Mouse (Mus musculus) limb, embryonic 10.5 days (tissue): Measurements from ENCODE around the gene Rab27a. TPM values are rescaled to one million over a fixed set of nuclear protein-coding genes. Genes with fewer than 3 reads are reported as not detected.

Experiments
- DNase-seq: peaks from one replicate; pipeline ENCODE4 v3.0.0-alpha.2; 2017; ENCODE audit warnings: low spot score
- H3K27ac ChIP-seq: fragments of 300-500 bp; sonication (generic); 2 replicates; pipeline ENCODE4 v1.5.1; 2016; ENCODE audit warnings: mild to moderate bottlenecking
- H3K27me3 ChIP-seq: fragments of 300-500 bp; sonication (generic); 2 replicates; pipeline ENCODE4 v1.6.1; 2016; ENCODE audit warnings: low read depth, mild to moderate bottlenecking; ENCODE audit not compliant: poor library complexity, severe bottlenecking
- H3K36me3 ChIP-seq: fragments of 300-500 bp; sonication (generic); 2 replicates; pipeline ENCODE4 v1.6.1; 2016; ENCODE audit warnings: mild to moderate bottlenecking, moderate library complexity
- H3K4me1 ChIP-seq: fragments of 300-500 bp; sonication (generic); 2 replicates; pipeline ENCODE4 v1.6.1; 2016
- H3K4me3 ChIP-seq: fragments of 300-500 bp; sonication (generic); 2 replicates; pipeline ENCODE4 v1.5.1; 2016; ENCODE audit warnings: mild to moderate bottlenecking, moderate library complexity
- H3K9me3 ChIP-seq: fragments of 300-500 bp; sonication (generic); replicated peaks from 2 replicates; pipeline ENCODE4 v1.6.1; 2016; ENCODE audit warnings: mild to moderate bottlenecking
- WGBS: fragments of 180-500 bp; shearing (Covaris S2); methylation state at CpG from one replicate; pipeline ENCODE4 v1.1.7; 2016; 5-methylcytosine and 5-hydroxymethylcytosine counted together
- polyA plus RNA-seq: library from polyadenylated mRNA; unstranded; fragments of >200 nt; fragmentation: Nextera tagmentation; extraction: Ambion mirVana; gene quantifications from 2 replicates; pipeline ENCODE4 v1.2.1, GENCODE M21; 2016

Rab27a gene
- polyA plus RNA-seq, 1 experiment from 2014 or later, result 5.0 TPM

- peaks cover 65% of the 10 kb centered on the region for H3K36me3 ChIP-seq
- H3K4me3 ChIP-seq, result no peak overlapping the region
- no peak overlapping the region for H3K27ac ChIP-seq
- peaks cover 2% of the 10 kb centered on the region; the same call in 1 of the 2 replicates for H3K4me1 ChIP-seq
- no peak for DNase-seq
- H3K27me3 ChIP-seq, result no peaks in the 10 kb centered on the region
- WGBS, result 91% methylated on average over 5 of the region's 5 CpGs
- H3K9me3 ChIP-seq, result no peaks in the 10 kb centered on the region
Measured at GRCm38 (mm10) chr9:73020566-73021097, 24.0 kb upstream of the Rab27a start.

- no peaks in the 10 kb centered on the region for H3K9me3 ChIP-seq
- DNase-seq, result peak; percentile 63
- H3K27ac ChIP-seq, result peak overlapping the region; percentile 76
- H3K4me1 ChIP-seq, result peaks cover 12% of the 10 kb centered on the region
- H3K4me3 ChIP-seq, result peak overlapping the region; percentile 34; the same call in 1 of the 2 replicates
- H3K36me3 ChIP-seq, result peaks cover 32% of the 10 kb centered on the region
- no peaks in the 10 kb centered on the region for H3K27me3 ChIP-seq
- WGBS, result 18% methylated on average over 16 of the region's 17 CpGs
Measured at GRCm38 (mm10) chr9:73025818-73026636, 18.6 kb upstream of the Rab27a start.

GRCm38 (mm10) chr9:73030443-73030842, 14.2 kb upstream of the Rab27a start:
- H3K9me3 ChIP-seq, result no peaks in the 10 kb centered on the region
- H3K4me1 ChIP-seq, result peaks cover 12% of the 10 kb centered on the region
- no peaks in the 10 kb centered on the region for H3K27me3 ChIP-seq
- H3K27ac ChIP-seq, result no peak overlapping the region
- no peak overlapping the region for H3K4me3 ChIP-seq
- DNase-seq, result no peak
- peaks cover 52% of the 10 kb centered on the region for H3K36me3 ChIP-seq
- 86% methylated on average over 1 of the region's 1 CpGs for WGBS

GRCm38 (mm10) chr9:73031421-73031820, 13.2 kb upstream of the Rab27a start:
- H3K36me3 ChIP-seq, result peaks cover 55% of the 10 kb centered on the region

GRCm38 (mm10) chr9:73033406-73033805, 11.2 kb upstream of the Rab27a start:
- 90% methylated on average over 1 of the region's 1 CpGs for WGBS
- Histone ChIP-seq H3K27me3 (no peaks in the 10 kb centered on the region), H3K4me3 (no peak overlapping the region), H3K27ac (no peak overlapping the region), H3K9me3 (no peaks in the 10 kb centered on the region), H3K4me1 (peaks cover under 1% of the 10 kb centered on the region; the same call in 1 of the 2 replicates), H3K36me3 (peaks cover 55% of the 10 kb centered on the region)
- no peak for DNase-seq

More at GRCm38 (mm10) chr9:73031421-73031820, 13.2 kb upstream of the Rab27a start:
- Histone ChIP-seq H3K4me1 (peaks cover 2% of the 10 kb centered on the region), H3K27ac (no peak overlapping the region), H3K9me3 (no peaks in the 10 kb centered on the region), H3K4me3 (no peak overlapping the region), H3K27me3 (no peaks in the 10 kb centered on the region)
- WGBS, result 78% methylated on average over 4 of the region's 4 CpGs
- no peak for DNase-seq

- Histone ChIP-seq H3K27ac (peak overlapping the region; percentile 84), H3K27me3 (no peaks in the 10 kb centered on the region), H3K4me3 (peak overlapping the region; percentile 84), H3K36me3 (peaks cover 7% of the 10 kb centered on the region; the same call in 1 of the 2 replicates), H3K9me3 (no peaks in the 10 kb centered on the region), H3K4me1 (peaks cover 20% of the 10 kb centered on the region)
- peak; percentile 96 for DNase-seq
- WGBS, result under 1% methylated on average over 49 of the region's 49 CpGs
Measured at GRCm38 (mm10) chr9:73039222-73039945, 5.3 kb upstream of the Rab27a start.

- Histone ChIP-seq H3K4me3 (peak within 1 kb of the TSS; percentile 84), H3K4me1 (peaks cover 27% of the 10 kb centered on the region), H3K27me3 (peaks cover 2% of the 10 kb centered on the region; the same call in 1 of the 2 replicates), H3K36me3 (0 out of 2 replicates have a peak, but pooled peaks cover 4% of the 10 kb centered on the region), H3K27ac (peak within 1 kb of the TSS; percentile 84), H3K9me3 (no peaks in the 10 kb centered on the region)
- WGBS, result 33% methylated on average over 6 of the region's 6 CpGs
- DNase-seq, result no peak
Measured at GRCm38 (mm10) chr9:73040080-73040479, 4.6 kb upstream of the Rab27a start, which contains the start of gene Pigb. Gene Pigb, minus strand, starts transcription at chr9:73040378.

- Histone ChIP-seq H3K27me3 (peaks cover 20% of the 10 kb centered on the region; the same call in 1 of the 2 replicates), H3K4me1 (peaks cover 30% of the 10 kb centered on the region), H3K36me3 (no peaks in the 10 kb centered on the region), H3K4me3 (peak overlapping the region; percentile 53), H3K27ac (no peak overlapping the region), H3K9me3 (no peaks in the 10 kb centered on the region)
- DNase-seq, result no peak
- WGBS, result 9% methylated on average over 7 of the region's 7 CpGs
Measured at GRCm38 (mm10) chr9:73045204-73045603, 550 bp downstream of the Rab27a start.

GRCm38 (mm10) chr9:73045711-73046110, 1.1 kb downstream of the Rab27a start:
- H3K4me3 ChIP-seq, result peak overlapping the region; percentile 53; the same call in 1 of the 2 replicates
- H3K27ac ChIP-seq, result no peak overlapping the region
- H3K36me3 ChIP-seq, result no peaks in the 10 kb centered on the region
- 62% methylated on average over 10 of the region's 10 CpGs for WGBS
- H3K9me3 ChIP-seq, result no peaks in the 10 kb centered on the region
- peaks cover 30% of the 10 kb centered on the region for H3K4me1 ChIP-seq
- no peak for DNase-seq
- peaks cover 20% of the 10 kb centered on the region; the same call in 1 of the 2 replicates for H3K27me3 ChIP-seq

GRCm38 (mm10) chr9:73047906-73048305, 3.3 kb downstream of the Rab27a start:
- WGBS, result 92% methylated on average over 2 of the region's 2 CpGs
- DNase-seq, result no peak
- H3K27me3 ChIP-seq, result peaks cover 20% of the 10 kb centered on the region; the same call in 1 of the 2 replicates
- no peak overlapping the region for H3K4me3 ChIP-seq
- H3K4me1 ChIP-seq, result peaks cover 33% of the 10 kb centered on the region
- H3K36me3 ChIP-seq, result no peaks in the 10 kb centered on the region
- H3K9me3 ChIP-seq, result no peaks in the 10 kb centered on the region
- H3K27ac ChIP-seq, result no peak overlapping the region

GRCm38 (mm10) chr9:73048927-73049326, 4.3 kb downstream of the Rab27a start:
- Histone ChIP-seq H3K4me1 (peaks cover 33% of the 10 kb centered on the region), H3K27me3 (peaks cover 20% of the 10 kb centered on the region; the same call in 1 of the 2 replicates), H3K4me3 (no peak overlapping the region), H3K36me3 (no peaks in the 10 kb centered on the region), H3K9me3 (no peaks in the 10 kb centered on the region), H3K27ac (no peak overlapping the region)
- DNase-seq, result no peak
- 23% methylated on average over 4 of the region's 4 CpGs for WGBS

- WGBS, result 88% methylated on average over 5 of the region's 5 CpGs
- no peak for DNase-seq
- H3K36me3 ChIP-seq, result no peaks in the 10 kb centered on the region
- peaks cover 20% of the 10 kb centered on the region; the same call in 1 of the 2 replicates for H3K27me3 ChIP-seq
- peak overlapping the region; percentile 37; the same call in 1 of the 2 replicates for H3K27ac ChIP-seq
- no peak overlapping the region for H3K4me3 ChIP-seq
- H3K4me1 ChIP-seq, result peaks cover 25% of the 10 kb centered on the region
- H3K9me3 ChIP-seq, result no peaks in the 10 kb centered on the region
Measured at GRCm38 (mm10) chr9:73049833-73050232, 5.2 kb downstream of the Rab27a start.
